Mouse (Mus musculus) heart, adult 2 months (tissue): ENCODE results near the gene Rpl37.

Experiments used
- CTCF ChIP-seq: fragments of 200-600 bp; IDR thresholded peaks from 2 replicates; pipeline ENCODE4 v1.8.1; 2022; ENCODE audit warnings: antibody characterized with exemption, mild to moderate bottlenecking, moderate library complexity
- POLR2A ChIP-seq: fragments of 200-500 bp; IDR thresholded peaks from 2 replicates; pipeline ENCODE4 v1.6.1; 2011; ENCODE audit warnings: mild to moderate bottlenecking, low read depth, low read length, control low read depth; ENCODE audit not compliant: insufficient read depth

DNA sequence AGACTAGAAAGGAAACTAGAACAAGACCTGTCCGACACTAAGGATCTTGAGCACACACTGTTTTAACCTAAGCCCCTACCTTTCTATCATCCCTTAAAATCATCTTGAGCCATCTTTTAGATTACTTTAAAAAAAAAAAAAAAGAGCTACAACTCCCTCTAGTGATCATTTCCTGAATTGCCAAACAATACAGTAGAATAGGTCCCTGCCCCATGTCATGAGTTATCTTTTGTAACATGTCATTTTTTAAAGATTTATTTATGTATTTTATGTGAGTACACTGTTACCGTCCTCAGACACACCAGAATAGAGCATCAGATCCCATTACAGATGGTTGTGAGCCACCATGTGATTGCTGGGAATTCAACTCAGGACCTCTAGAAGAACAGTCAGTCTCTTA, 10.2 kb upstream of the Rpl37 start:
- TF ChIP-seq CTCF (peak; percentile 84), POLR2A (no peak)
